Mouse (Mus musculus): ENCODE measurements at regions not wholly inside any gene's neighbourhood (a gene's known extent, or its start where the extent isn't known, plus 50 kb on each side); places are given as distances from the start of the nearest gene placed in this dataset.

GRCm38 (mm10) chr3:15158926-15159325 is 173.2 kb downstream of the Gm9733 start:
- TF ChIP-seq CTCF (IDR thresholded peaks at IDR 0.05) (no peak), EP300 (IDR thresholded peaks at IDR 0.05) (no peak)
